Mouse (Mus musculus): ENCODE results near the gene Tagln.

Gene Tagln

DNA sequence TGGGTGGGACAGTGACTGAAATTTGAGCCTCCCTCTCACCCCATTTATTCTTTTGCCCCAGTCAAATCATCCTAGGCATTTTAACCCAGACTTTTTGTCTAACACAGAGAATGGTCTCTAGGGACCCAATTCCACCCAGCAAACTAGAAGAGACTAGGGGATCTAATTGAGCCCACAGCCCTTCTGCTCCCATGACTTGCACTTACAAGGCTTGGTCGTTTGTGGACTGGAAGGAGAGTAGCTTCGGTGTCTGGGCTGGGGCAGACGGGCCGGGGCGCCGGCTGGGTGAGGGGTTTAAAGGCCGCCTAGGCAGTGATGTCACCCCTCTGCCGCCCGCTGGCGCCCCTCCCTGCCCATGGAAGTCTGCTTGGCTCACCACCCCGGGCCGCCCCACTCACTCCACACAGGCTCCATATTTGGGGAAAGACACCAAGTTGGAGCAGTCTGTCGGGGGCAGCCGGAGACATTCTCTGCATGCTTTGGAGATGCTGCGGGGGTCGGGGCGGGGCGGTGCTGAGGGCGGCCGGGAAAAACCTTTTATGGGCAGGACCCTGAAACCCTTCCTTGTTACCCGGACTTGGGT, at the start of gene Tagln:
TSS of gene Tagln (minus strand) at position 431 of the 583 bp plus-strand sequence.
- peak; percentile 32 for DNase-seq

DNA sequence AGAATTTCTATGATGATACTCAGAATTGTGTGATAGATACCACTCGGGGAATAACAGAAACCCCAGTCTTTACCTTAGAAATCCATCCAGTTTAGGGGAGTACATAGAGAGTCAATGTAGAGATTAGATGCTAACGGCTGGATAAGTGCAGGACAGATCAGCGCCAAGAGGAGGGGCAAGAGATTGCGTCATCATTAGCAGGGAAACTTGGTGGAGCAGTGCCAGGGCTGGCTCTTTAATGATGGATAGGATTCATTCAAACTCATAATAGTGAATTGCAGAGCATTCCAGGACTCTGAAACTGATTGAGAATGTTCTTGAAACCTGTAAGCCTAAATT, 49.3 kb upstream of the Tagln start:
- peak; percentile 50 for DNase-seq

- peak; percentile 92 for DNase-seq
Measured at GRCm38 (mm10) chr9:45984409-45985228, 48.8 kb upstream of the Tagln start.

- DNase-seq = peak; percentile 15
Measured at GRCm38 (mm10) chr9:45983676-45984408, 48.0 kb upstream of the Tagln start.

DNA sequence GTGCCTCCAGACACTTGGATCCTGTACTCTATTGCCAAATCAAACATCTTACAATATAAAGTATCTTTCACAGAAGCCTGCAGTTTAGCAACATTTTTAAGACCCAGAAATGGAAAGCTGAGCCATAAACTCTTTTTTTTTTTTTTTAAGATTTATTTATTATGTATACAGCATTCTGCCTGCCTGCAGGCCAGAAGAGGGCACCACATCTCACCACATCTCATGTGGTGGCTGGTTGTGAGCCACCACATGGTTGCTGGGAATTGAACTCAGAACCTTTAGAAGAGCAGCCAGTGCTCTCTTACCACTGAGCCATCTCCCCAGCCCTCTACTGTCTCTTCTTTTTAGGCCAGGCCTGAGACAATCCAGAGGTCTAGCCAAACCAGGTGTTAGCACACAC, 45.5 kb upstream of the Tagln start:
- no peak for DNase-seq

DNA sequence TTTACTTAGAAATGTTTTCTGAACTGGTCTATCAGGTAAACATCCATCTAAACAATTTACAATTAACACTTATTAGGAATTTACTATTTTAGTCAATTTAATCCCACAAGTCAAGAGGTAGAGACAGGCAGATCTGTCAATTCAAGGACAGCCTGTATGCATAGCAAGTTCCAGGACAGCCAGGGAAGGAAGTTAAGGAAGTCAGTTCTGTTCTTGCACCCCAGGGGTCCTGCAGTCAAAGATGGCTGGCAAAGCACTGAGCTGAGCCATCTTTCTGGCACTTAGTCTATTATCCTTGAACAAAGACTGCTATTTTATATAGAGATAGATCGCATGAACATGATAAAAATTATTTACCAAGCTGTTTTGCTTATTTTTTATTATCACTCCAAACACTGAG, 44.8 kb upstream of the Tagln start:
- no peak for DNase-seq

DNA sequence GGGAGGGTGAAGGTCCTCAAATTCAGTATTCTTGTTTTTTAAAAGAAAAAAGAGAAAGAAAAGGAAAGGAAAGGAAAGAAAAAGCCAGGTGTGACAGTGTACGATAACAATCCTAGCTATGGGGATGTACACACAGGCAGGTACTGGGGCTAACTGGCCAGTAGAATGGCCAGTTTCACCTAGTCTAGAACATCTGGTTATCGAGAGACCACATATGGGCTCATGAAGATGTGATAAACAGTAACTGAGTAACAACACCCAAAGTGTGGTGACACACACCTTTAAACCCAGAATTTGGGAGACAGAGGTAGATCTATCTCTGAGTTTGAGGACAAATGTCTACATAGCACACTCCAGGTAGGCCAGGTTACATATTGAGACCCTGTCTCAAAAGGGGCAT, 43.9 kb upstream of the Tagln start:
- DNase-seq = no peak

DNA sequence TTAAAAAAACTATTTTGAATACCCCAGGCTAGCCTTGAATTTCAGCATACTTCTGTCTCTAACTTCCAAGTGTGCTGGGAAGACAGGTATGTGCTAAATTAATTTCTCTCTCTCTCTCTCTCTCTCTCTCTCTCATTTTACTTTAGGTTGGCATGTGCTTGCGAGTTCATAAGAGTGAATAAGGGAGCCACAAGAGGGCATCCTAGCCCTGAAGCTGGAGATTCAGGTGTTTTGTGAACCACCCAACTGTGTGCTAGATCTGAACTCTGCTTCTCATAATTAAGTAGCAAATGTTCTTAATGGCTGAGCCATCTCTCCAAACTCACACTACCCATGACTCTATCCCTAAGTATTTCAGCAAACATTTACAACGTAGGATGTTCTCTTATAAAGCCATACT, 41.0 kb upstream of the Tagln start:
- no peak for DNase-seq

DNA sequence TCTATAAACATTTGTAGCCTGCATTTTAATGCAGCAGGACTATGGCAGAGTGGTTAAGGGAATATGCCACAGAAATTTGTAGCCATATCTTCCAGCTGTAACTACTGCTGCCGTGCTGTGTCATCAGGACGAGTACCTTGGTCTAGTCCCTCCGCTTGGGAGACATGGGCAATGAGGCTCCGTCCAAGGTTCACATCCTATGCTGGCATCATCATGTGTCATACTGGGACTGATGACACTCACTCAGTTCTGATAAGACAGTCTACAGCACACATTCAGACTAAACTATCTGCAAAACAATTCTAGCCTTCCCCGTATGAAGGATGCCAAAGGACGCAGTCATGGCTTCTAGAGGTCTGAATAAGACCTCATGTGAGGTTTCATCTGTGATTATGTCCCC, 27.7 kb upstream of the Tagln start:
- DNase-seq = no peak

DNA sequence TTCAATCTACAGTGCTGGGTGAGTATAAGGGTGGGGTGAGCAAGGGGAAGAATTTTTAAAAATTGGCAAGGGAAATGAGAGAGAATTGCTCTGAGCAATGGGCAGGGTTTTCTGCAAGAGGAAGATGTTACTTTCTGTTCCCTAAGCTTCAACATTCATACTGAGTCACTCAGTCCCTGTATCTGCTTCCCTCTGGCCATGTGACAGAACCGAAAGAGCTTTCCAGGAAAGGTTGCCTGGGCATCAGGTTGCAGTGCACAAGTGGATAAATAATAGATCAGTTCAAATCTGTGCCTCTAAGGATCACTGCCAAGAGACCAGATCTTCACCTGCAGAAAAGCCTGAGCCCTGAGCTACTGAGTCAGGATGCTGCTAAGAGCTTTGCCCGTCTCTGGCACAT, 26.0 kb upstream of the Tagln start:
- DNase-seq = no peak

DNA sequence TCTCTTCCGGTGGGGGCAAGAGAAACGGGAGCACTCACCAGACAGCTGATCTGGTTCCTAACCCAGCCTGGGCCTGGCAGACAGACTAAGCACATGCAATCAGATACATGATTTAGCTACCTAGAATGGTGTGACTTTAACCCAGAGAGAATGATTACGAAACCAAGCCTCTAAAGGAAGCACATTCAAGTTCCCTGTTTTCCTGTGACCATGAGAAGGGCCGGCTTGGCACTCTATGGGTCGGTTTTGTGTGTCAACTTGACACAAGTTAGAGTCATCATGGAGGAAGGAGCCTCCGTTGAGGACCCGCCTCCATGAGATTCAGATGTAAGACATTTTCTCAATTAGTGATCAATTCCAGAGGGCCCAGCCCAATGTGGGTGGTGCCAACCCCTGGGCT, 23.8 kb upstream of the Tagln start:
- DNase-seq = no peak

GRCm38 (mm10) chr9:45958851-45959250, 23.0 kb upstream of the Tagln start:
- DNase-seq = no peak

- no peak for DNase-seq
Measured at GRCm38 (mm10) chr9:45958023-45958670, 22.3 kb upstream of the Tagln start.

DNA sequence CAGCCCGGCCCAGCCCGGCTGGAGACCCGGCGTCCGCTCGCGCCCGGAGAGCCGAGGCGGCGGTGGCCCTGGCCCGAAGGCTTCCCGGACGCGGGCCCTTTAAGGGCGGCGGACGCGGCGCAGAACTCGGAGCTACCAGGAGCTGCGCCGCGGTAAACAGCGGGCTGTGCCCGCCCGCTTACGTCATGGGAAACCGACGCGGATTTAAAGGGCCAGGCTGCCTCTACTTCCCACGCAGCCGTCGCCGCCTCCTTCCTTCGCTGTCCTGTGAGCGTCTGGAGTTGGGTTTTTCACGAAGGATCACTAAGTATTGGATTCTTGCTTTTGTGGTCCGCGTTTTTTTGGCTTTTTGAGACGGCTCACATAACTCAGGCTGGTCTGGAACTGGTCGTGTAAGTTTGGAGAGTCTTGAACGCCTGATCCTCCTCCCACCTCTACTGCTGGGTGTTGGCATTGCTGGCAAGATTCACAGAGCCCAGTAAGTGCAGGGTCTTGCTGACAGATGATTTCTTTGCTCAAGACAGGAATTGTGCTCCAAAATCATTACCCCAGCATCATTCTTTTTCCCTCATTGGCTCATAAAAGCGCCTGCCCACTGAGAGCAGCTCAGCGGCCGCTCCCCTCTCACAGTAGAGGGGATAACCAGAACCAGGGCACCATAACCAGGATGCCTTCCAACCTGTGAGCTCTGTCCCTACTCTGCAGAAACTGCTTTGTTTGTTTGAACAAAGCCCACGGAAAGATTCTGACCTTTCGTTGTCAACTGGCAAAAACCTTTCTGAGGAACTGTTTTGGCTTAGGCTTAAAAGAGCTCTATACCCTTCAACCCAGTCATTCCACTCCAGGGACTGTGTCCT, 19.5 kb upstream of the Tagln start, which contains the start of gene Sidt2:
TSS of gene Sidt2 (minus strand) at position 152 of the 857 bp plus-strand sequence.
- peak; percentile 88 for DNase-seq

GRCm38 (mm10) chr9:45954294-45955106, 18.6 kb upstream of the Tagln start:
- peak; percentile 45 for DNase-seq

DNA sequence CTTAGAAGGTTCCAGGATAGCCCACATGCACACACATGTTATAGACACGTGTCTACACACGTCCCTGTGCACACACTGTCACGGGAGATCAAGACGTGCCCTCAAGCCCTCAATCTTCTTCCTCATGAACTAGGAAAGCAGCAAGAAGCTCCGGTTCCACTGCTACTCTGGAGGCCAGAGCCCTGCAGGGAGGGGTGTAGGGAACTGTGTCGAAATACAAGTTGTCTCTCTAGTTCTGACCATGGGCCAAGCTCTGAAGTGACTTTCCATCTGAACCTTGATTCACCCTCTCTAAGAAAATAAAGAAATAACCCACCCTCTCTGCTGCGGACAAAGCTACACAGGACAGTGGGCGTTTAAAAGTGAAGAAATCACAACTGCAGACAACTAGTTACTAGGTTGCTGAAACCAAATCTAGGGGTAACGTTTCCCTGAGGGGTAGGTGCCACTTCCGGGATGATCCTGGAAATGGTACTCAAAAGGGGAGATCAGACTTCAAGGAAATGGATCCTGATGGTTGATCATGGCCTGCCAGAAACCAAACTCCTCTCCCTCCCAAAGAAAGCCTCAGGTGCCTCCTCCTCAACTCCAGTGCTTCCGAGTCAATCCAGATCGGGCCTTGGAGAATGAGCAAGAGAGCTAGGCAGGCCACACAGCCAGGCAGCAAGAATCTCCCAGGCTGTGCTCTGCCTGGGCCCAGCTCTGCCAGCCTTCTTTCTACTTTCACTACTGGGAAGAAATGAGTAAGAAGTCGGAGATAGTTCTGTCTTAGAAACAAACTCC, 17.8 kb upstream of the Tagln start:
- no peak for DNase-seq

GRCm38 (mm10) chr9:45952890-45953289, 17.0 kb upstream of the Tagln start:
- no peak for DNase-seq

DNA sequence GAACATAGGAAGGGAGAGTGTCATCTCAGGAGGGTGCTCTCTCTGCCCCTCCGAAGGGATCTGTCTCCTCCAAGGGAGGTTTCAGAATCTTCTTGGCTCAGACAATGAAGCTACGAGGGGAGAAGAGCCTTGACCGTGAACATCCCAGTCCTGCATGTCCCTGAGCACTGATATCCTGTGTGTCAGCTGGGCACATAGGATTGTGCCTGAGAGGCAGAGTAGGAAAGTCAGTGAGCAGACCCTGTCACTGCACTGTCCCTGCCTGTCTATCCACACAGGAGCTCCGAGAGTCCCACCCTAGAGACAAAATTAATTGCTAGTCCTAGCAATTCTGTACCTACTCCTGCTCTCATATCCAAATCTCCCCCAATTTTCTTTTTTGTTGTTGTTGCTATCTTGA, 16.2 kb upstream of the Tagln start:
- no peak for DNase-seq

GRCm38 (mm10) chr9:45946872-45947183, 11.0 kb upstream of the Tagln start:
- no peak for DNase-seq

GRCm38 (mm10) chr9:45946182-45946871, 10.5 kb upstream of the Tagln start:
- DNase-seq = no peak
